Mouse (Mus musculus) retina, postnatal 7 days (tissue): Measurements from ENCODE around the gene Sorcs1.
A peak's percentile ranks its signal among the peaks of the same experiment; 100 is the strongest.

Experiments used
- DNase-seq: peaks from one replicate; pipeline ENCODE4 v3.0.0-alpha.2; 2012; ENCODE audit warnings: low read depth, low spot score

Sorcs1 gene

GRCm38 (mm10) chr19:50220476-50220875, 458.0 kb downstream of the Sorcs1 start:
- DNase-seq: no peak

GRCm38 (mm10) chr19:50214466-50215228, 463.8 kb downstream of the Sorcs1 start:
- peak; percentile 11 for DNase-seq

GRCm38 (mm10) chr19:50210456-50210855, 468.0 kb downstream of the Sorcs1 start:
- DNase-seq: no peak

GRCm38 (mm10) chr19:50204341-50204740, 474.1 kb downstream of the Sorcs1 start:
- DNase-seq: no peak

GRCm38 (mm10) chr19:50196592-50196991, 481.9 kb downstream of the Sorcs1 start:
- no peak for DNase-seq

GRCm38 (mm10) chr19:50185769-50186715, 492.4 kb downstream of the Sorcs1 start:
- no peak for DNase-seq

GRCm38 (mm10) chr19:50184901-50185623, 493.4 kb downstream of the Sorcs1 start:
- peak; percentile 49 for DNase-seq

- no peak for DNase-seq
Observed at GRCm38 (mm10) chr19:50178851-50179250, 499.6 kb downstream of the Sorcs1 start.

GRCm38 (mm10) chr19:50178151-50178550, 500.3 kb downstream of the Sorcs1 start:
- no peak for DNase-seq

- peak; percentile 5 for DNase-seq
Observed at GRCm38 (mm10) chr19:50171849-50172248, 506.6 kb downstream of the Sorcs1 start.

- no peak for DNase-seq
Observed at GRCm38 (mm10) chr19:50151111-50151510, 527.3 kb downstream of the Sorcs1 start.

- DNase-seq: peak; percentile 2
Observed at GRCm38 (mm10) chr19:50145919-50146318, 532.5 kb downstream of the Sorcs1 start.

GRCm38 (mm10) chr19:50141853-50142252, 536.6 kb downstream of the Sorcs1 start:
- DNase-seq: no peak

- DNase-seq: no peak
Observed at GRCm38 (mm10) chr19:50134656-50135055, 543.8 kb downstream of the Sorcs1 start.

- DNase-seq: no peak
Observed at GRCm38 (mm10) chr19:50105842-50106585, 572.4 kb downstream of the Sorcs1 start.
